Mouse (Mus musculus): Measurements from ENCODE around the gene Gm20696. TPM values are rescaled to one million over a fixed set of nuclear protein-coding genes. Genes with fewer than 3 reads are reported as not detected.

Gene Gm20696
- polyA plus RNA-seq, 1 experiment from 2014 or later, result 3.2 TPM

DNA sequence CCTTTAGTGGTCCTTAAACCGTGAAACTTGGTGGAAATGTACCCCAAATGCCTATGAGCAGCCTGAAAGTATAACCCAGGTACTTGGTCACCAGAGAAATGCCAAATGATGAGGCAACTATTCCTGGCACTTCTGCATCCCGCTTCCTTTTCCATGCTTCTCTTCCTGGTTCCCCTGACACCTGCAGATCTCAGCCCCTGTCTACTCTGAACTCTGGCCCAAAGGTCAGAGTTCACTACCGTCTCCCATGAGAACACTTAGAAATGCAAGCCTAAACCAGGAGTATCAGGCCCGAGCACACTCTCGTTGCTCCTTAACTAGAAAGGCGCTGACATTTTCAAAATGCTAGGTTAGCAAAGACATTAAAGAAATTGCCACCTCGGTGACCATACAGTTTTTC, 394.9 kb downstream of the Gm20696 start:
- H3K4me1 ChIP-seq, result peaks cover 61% of the 10 kb centered on the region
- no peak overlapping the region for H3K4me3 ChIP-seq
- H3K27ac ChIP-seq, result no peak overlapping the region
- H3K4me2 ChIP-seq, result no peak overlapping the region
- no peaks in the 10 kb centered on the region for H3K9me3 ChIP-seq
- no peak overlapping the region for H3K9ac ChIP-seq
- whole genome bisulfite sequencing, result 67% methylated on average over 7 of the region's 7 CpGs
- no peak for ATAC-seq (ENCODE audit: insufficient number of reproducible peaks, insufficient read depth, low FRiP score, low TSS enrichment, low read depth)
- H3K36me3 ChIP-seq, result no peaks in the 10 kb centered on the region
- 0 out of 2 replicates have a peak, but pooled peaks cover 8% of the 10 kb centered on the region for H3K27me3 ChIP-seq

DNA sequence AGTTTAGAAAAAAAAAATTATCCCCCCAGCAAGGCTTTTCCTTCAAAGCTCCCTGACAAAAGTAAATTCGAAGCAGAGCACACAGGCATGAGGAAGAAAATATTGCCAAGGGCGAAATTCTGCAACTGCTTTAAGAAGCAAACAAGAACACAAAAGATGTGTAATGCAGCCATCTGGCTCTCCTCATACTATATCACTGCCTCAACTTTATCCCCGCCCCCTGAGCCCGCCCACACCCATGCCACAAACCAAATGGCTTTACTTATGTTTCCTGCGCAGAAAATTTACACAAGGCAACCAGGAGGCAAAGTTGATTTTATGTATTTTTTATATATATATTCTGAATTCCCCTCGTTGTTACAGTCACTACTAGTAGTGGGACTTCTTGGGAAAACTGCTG, 396.7 kb downstream of the Gm20696 start:
- peak overlapping the region; percentile 55; the same call in 1 of the 2 replicates for H3K27ac ChIP-seq
- no peaks in the 10 kb centered on the region for H3K9me3 ChIP-seq
- H3K27me3 ChIP-seq, result 0 out of 2 replicates have a peak, but pooled peaks cover 8% of the 10 kb centered on the region
- H3K4me1 ChIP-seq, result peaks cover 78% of the 10 kb centered on the region
- no peak overlapping the region for H3K4me2 ChIP-seq
- H3K36me3 ChIP-seq, result no peaks in the 10 kb centered on the region
- 18% methylated on average over 6 of the region's 6 CpGs for WGBS
- H3K4me3 ChIP-seq, result no peak overlapping the region
- H3K9ac ChIP-seq, result no peak overlapping the region
- ATAC-seq (ENCODE audit: insufficient number of reproducible peaks, insufficient read depth, low FRiP score, low TSS enrichment, low read depth), result peak; percentile 57; the same call in 1 of the 2 replicates

DNA sequence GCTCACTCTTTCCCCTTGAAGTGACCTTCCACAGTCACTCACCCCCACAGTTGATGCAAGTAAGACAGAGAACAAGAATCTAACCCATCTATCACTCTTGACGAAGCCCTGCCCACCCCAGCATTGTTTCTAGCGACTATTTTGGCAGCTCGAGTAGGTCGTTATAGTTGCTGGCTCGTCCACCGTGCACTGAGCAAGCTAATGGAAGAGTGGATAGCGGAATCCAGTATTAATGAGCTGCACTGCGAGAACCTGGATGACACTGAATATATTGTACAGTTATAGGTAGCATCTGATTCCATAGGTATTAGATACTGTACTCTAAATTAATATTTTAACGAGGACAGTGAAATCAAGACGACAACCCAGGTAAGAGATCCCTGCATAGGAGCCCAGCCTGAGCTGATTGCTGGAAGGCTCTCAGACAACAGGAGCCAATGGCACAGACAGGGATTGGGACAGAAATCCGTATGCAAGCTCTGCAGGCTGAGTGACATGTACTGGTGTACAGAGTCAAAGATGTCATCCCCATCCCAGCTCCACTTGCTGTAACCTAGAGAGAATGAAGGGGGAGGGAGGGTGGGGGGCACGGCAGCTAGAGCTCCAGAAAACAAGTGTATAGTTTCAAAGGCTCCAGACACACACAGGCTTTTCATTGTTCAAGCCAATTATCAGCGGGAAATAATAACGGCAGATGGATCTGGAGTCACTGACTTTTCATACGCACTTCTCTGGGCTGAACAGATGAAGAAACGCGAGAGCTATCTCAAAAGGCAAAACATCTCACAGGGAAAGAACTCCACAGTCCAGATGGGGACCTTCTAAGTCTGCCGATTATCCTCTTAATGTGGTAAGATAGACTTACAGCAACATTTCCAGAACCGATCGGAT, 398.2 kb downstream of the Gm20696 start:
- no peak overlapping the region for H3K27ac ChIP-seq
- no peak overlapping the region for H3K9ac ChIP-seq
- no peaks in the 10 kb centered on the region for H3K36me3 ChIP-seq
- H3K4me1 ChIP-seq, result peaks cover 82% of the 10 kb centered on the region
- peaks cover 14% of the 10 kb centered on the region for H3K27me3 ChIP-seq
- ATAC-seq (ENCODE audit: insufficient number of reproducible peaks, insufficient read depth, low FRiP score, low TSS enrichment, low read depth), result no peak
- H3K4me2 ChIP-seq, result no peak overlapping the region
- H3K4me3 ChIP-seq, result no peak overlapping the region
- no peaks in the 10 kb centered on the region for H3K9me3 ChIP-seq
- WGBS, result 47% methylated on average over 20 of the region's 20 CpGs

DNA sequence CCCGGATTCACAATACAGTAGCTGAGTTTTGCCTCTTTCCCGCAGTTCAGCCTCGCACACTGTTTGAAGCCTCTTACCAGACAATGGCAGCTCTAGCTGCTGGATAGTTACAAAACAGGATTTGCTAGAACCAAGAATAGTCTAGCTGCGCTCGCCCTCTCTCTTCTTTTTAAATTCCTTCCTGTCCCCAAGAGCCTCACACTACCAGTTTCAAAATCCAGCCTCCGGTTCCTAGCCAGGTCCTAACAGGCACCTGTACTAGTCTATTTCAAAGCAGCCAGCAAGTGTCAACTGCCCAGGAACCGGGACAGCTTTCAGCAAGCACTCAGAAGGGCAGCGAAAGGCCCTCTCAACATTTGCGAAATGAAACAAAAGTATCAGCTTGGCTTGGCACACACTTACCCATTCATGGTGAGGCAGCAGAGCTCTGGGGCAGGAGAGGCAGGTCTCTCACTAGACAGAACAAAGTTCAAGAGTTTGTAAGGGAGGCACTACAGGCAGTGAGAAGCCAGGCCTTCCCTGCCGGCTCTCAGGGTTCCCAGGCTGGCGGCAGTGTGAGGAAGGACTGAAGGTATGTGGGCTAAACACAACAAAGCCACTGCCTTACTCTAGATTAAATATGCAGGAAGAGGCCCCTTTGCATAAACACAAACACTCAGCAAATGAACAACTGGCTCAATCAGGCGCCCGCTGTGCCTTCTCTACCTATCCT, 400.5 kb downstream of the Gm20696 start:
- WGBS, result 28% methylated on average over 13 of the region's 13 CpGs
- Histone ChIP-seq H3K36me3 (no peaks in the 10 kb centered on the region), H3K9me3 (no peaks in the 10 kb centered on the region), H3K4me2 (peak overlapping the region; percentile 46), H3K4me1 (peaks cover 78% of the 10 kb centered on the region), H3K4me3 (peak overlapping the region; percentile 9; the same call in 1 of the 2 replicates), H3K9ac (peak overlapping the region; percentile 27; the same call in 1 of the 2 replicates), H3K27me3 (peaks cover 14% of the 10 kb centered on the region), H3K27ac (peak overlapping the region; percentile 60)
- ATAC-seq (ENCODE audit: insufficient number of reproducible peaks, insufficient read depth, low FRiP score, low TSS enrichment, low read depth), result 0 out of 2 replicates have a peak, but pooled peaks have one; percentile 28

DNA sequence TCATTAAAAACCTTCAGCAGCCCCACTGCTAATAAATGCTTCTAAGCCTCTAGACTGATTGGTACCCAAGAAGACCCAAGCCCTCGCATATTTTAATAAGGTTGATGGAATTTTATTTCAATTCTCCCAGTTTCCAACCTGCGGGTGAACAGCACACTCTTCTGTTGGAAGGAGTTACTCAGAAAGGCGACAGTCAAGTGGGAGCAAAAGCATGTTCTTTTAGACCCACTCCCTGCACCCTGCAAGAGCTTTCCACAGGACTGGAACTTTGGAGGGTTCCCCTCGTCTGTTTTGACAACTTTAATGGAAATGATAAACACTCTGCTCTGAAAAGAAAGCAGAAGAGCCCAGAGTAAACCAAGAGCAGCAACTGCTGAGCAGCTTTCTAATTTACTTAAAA, 401.4 kb downstream of the Gm20696 start:
- H3K4me1 ChIP-seq, result peaks cover 74% of the 10 kb centered on the region
- no peak overlapping the region for H3K4me2 ChIP-seq
- peaks cover 14% of the 10 kb centered on the region for H3K27me3 ChIP-seq
- WGBS, result 25% methylated on average over 4 of the region's 4 CpGs
- no peaks in the 10 kb centered on the region for H3K36me3 ChIP-seq
- no peak overlapping the region for H3K4me3 ChIP-seq
- no peak for ATAC-seq (ENCODE audit: insufficient number of reproducible peaks, insufficient read depth, low FRiP score, low TSS enrichment, low read depth)
- H3K9me3 ChIP-seq, result no peaks in the 10 kb centered on the region
- no peak overlapping the region for H3K9ac ChIP-seq
- no peak overlapping the region; the same call in 1 of the 2 replicates for H3K27ac ChIP-seq

DNA sequence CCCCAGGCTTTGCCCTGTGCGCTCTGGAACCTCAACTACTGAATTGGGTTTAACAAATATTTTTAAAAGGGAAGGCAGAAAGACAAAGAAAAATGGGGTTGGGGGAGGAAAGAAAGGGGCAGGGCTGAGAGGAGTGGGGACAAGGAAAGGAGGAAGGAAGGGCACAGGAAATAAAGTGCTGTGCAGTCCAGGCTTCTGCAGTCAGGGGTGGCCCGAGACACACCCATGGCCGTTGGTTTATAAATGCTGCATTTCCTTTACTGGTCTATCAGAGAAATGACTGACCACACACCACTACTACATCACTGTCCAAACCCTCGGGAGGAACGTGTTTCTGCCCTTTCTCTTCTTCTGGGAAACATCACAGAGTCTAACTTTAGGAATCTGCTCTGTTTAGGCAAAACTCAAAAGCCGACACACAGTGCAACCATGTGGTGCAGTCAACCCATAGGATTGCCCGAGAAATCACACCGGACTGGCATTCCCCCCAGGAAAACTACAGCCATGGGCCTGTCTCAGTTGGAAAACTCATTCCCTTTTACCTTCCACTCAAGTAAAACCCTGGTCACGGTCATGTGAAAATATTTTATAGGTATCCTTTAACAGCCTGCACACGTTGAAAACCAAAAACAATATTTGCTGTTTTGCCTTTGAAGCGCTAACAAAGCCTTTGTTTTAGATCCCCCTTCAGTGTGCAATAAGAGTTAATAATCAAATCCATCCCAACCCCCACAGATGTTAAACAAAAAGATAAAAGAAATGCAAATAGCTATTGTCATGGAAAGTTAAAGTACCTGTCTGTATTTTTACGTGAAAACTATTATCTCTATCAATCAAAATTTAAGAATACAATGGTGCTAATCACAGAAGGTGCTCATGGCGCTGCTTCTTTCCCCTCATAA, 402.2 kb downstream of the Gm20696 start:
- no peaks in the 10 kb centered on the region for H3K9me3 ChIP-seq
- H3K27ac ChIP-seq, result no peak overlapping the region
- ATAC-seq (ENCODE audit: insufficient number of reproducible peaks, insufficient read depth, low FRiP score, low TSS enrichment, low read depth), result no peak
- peaks cover 14% of the 10 kb centered on the region for H3K27me3 ChIP-seq
- H3K4me3 ChIP-seq, result no peak overlapping the region
- 35% methylated on average over 13 of the region's 13 CpGs for WGBS
- no peak overlapping the region for H3K4me2 ChIP-seq
- peaks cover 67% of the 10 kb centered on the region for H3K4me1 ChIP-seq
- H3K9ac ChIP-seq, result no peak overlapping the region
- H3K36me3 ChIP-seq, result no peaks in the 10 kb centered on the region

DNA sequence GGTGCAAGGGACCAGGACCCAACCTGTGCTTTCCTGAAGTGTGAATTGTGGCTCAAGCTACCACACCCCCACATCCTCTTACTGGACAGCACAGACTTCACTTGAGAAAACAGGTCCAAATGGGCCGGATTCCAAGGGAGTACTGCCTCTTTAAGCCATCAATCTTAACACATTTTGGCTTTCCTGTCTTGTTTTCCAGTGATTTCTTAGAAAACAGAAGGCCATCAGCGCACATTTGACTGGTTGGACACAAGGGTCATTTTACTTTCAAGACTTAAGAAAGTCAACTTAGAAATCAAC, 402.8 kb downstream of the Gm20696 start:
- no peak overlapping the region for H3K4me2 ChIP-seq
- peaks cover 62% of the 10 kb centered on the region for H3K4me1 ChIP-seq
- 55% methylated on average over 2 of the region's 2 CpGs for WGBS

DNA sequence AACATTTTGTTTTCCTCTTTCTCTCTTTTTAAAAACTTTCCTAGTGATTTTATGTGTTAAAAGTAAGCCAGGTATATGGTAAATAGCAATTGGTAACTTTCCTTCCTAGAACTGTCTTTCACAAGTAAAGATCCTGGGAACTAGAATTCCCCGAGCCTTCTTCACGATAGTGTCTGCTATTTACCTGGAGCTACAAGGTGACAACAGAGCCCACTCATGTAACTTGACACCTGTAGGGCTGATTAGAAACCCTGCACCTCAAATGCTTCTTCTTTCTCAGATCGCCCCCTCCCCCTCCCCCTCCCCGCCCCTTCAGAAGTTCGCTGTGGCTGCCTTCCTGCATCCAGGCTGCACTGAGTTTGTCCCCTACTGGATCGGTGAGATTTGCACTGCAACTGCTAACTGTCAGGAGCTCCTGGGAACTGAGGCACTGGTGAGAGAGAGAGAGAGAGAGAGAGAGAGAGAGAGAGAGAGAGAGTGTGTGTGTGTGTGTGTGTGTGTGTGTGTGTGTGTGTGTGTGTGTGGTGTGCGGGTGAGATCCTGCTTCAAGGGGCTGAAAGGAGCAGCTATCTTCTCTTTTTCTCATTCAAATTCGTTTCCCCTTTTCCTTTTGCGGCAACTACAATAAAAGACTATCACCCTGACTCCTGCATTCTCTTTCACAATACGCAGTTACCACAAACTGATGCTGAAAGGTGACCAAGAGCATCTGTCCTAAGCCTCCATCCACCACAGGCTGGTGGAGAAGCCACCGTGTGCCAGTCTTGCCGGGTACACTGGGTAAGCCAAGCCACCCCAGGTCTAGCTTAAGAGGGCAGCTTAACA, 403.3 kb downstream of the Gm20696 start:
- ATAC-seq (ENCODE audit: insufficient number of reproducible peaks, insufficient read depth, low FRiP score, low TSS enrichment, low read depth), result no peak
- Histone ChIP-seq H3K27ac (no peak overlapping the region), H3K27me3 (peaks cover 14% of the 10 kb centered on the region), H3K4me1 (peaks cover 56% of the 10 kb centered on the region), H3K9me3 (no peaks in the 10 kb centered on the region), H3K4me3 (no peak overlapping the region), H3K4me2 (no peak overlapping the region), H3K36me3 (no peaks in the 10 kb centered on the region), H3K9ac (no peak overlapping the region)
- 15% methylated on average over 10 of the region's 12 CpGs for WGBS

More for the DNA sequence above, 402.8 kb downstream of the Gm20696 start:
- Histone ChIP-seq H3K27me3 (peaks cover 14% of the 10 kb centered on the region), H3K9ac (no peak overlapping the region), H3K27ac (no peak overlapping the region), H3K9me3 (no peaks in the 10 kb centered on the region), H3K4me3 (no peak overlapping the region), H3K36me3 (no peaks in the 10 kb centered on the region)
- ATAC-seq (ENCODE audit: insufficient number of reproducible peaks, insufficient read depth, low FRiP score, low TSS enrichment, low read depth), result no peak

DNA sequence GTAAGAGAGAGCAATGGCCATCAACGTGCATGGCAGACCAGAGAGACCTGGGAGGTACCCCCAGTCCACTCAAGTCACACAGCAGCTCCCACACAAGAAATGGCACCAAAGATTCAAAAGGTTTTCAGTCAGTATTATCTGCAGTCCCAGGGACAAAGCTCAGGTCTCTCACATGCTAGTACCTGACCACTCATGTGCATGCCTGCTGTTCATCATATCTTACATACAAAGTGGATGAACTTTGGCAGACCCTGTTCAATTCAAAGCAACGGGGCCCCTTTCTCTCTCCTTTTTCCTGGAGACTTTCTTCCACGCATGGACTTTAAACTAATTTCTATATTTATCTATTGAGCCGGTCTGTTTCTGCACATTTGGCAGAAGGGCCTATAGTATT, 404.9 kb downstream of the Gm20696 start:
- H3K27me3 ChIP-seq, result peaks cover 14% of the 10 kb centered on the region
- 40% methylated on average over 4 of the region's 4 CpGs for WGBS
- no peak overlapping the region for H3K4me3 ChIP-seq
- peaks cover 52% of the 10 kb centered on the region for H3K4me1 ChIP-seq
- H3K9ac ChIP-seq, result no peak overlapping the region
- no peaks in the 10 kb centered on the region for H3K9me3 ChIP-seq
- no peak overlapping the region for H3K27ac ChIP-seq
- ATAC-seq (ENCODE audit: insufficient number of reproducible peaks, insufficient read depth, low FRiP score, low TSS enrichment, low read depth), result no peak
- no peak overlapping the region for H3K4me2 ChIP-seq
- H3K36me3 ChIP-seq, result no peaks in the 10 kb centered on the region

DNA sequence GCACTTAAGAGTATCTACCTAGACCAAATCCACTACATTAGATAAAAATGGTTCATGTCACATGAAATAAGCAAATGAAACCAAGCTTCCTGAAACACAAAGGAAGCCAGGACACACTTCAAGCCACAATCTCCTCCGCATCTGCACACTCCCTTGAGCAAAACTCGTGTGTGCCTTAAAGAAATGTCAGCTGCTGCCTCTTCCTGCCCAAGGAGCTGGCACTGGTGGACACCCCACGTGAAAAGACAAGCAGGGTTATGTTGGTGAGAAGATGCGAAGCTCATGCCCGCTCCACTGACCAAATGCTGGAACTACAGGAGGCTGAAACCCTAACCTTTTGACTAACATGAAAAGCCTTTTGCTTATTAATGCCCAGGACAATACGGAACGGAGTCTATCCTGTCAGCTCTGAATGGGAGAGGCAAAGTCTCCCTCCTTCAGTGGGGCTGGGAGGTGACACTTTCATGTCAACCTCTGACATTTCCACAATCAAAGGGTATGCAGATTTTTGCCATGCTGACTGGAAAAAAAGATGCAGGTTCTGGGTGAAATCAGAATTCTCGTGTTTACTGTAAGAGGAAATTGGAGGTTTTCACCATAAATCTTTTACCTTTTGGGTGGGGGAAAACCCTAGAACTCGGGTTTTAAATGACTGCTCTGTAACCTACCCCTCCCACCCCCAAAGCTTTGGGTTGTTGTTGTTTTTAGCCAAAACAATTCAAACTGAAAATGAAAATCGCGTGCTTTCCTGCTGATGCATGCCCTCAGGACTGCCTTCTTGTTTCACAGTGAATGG, 405.5 kb downstream of the Gm20696 start:
- Histone ChIP-seq H3K4me1 (peaks cover 46% of the 10 kb centered on the region), H3K27me3 (peaks cover 14% of the 10 kb centered on the region), H3K4me3 (no peak overlapping the region), H3K27ac (no peak overlapping the region), H3K9ac (no peak overlapping the region), H3K36me3 (no peaks in the 10 kb centered on the region), H3K4me2 (no peak overlapping the region), H3K9me3 (no peaks in the 10 kb centered on the region)
- no peak for ATAC-seq (ENCODE audit: insufficient number of reproducible peaks, insufficient read depth, low FRiP score, low TSS enrichment, low read depth)
- WGBS, result 51% methylated on average over 11 of the region's 11 CpGs

Data from embryonic facial prominence, embryonic 13.5 days (tissue).